Mouse (Mus musculus): ENCODE results near the gene Epo. TPM values are rescaled to one million over a fixed set of nuclear protein-coding genes. Genes with fewer than 3 reads are reported as not detected.

The Epo gene
- total RNA-seq, 1 experiment, result 0.36 TPM

- H3K27ac ChIP-seq (ENCODE audit: insufficient read depth, low read depth, low read length, poor library complexity, severe bottlenecking), result no peak overlapping the region
- no peaks in the 10 kb centered on the region for H3K36me3 ChIP-seq (ENCODE audit: control insufficient read depth, insufficient read depth, low read length, poor library complexity, severe bottlenecking)
- no peaks in the 10 kb centered on the region for H3K9me3 ChIP-seq (ENCODE audit: control insufficient read depth, insufficient read depth, low read depth, low read length)
- no peaks in the 10 kb centered on the region for H3K4me1 ChIP-seq (ENCODE audit: control insufficient read depth in 2 of 2, insufficient read depth in 2 of 2, low read length in 2 of 2, poor library complexity in 1 of 2)
- H3K4me3 ChIP-seq (ENCODE audit: insufficient read depth in 1 of 2, low read depth in 1 of 2, low read length in 2 of 2, poor library complexity in 1 of 2, severe bottlenecking in 1 of 2), result no peak overlapping the region
- no peak for TF ChIP-seq CHD2 (IDR thresholded peaks at IDR 0.05; ENCODE audit: low read depth, low read length)
- TF ChIP-seq ZNF384 (IDR thresholded peaks at IDR 0.05; ENCODE audit: low read depth, low read length), result no peak
- H3K9ac ChIP-seq (ENCODE audit: insufficient read depth, low read depth, low read length, poor library complexity, severe bottlenecking), result no peak overlapping the region
- DNase-seq (ENCODE audit: low read depth, low spot score), result no peak
- in situ Hi-C loops (cut with MboI; ENCODE audit: low sequenced_read_pairs in 2 of 2, unreplicated experiment in 2 of 2), result no loop called here
Observed at GRCm38 (mm10) chr5:137540991-137541390, 7.9 kb upstream of the Epo start.

- Histone ChIP-seq H3K27ac (ENCODE audit: insufficient read depth, low read depth, low read length, poor library complexity, severe bottlenecking) (no peak overlapping the region), H3K4me1 (ENCODE audit: control insufficient read depth in 2 of 2, insufficient read depth in 2 of 2, low read length in 2 of 2, poor library complexity in 1 of 2) (no peaks in the 10 kb centered on the region), H3K9me3 (ENCODE audit: control insufficient read depth, insufficient read depth, low read depth, low read length) (no peaks in the 10 kb centered on the region), H3K4me3 (ENCODE audit: insufficient read depth in 1 of 2, low read depth in 1 of 2, low read length in 2 of 2, poor library complexity in 1 of 2, severe bottlenecking in 1 of 2) (no peak overlapping the region), H3K9ac (ENCODE audit: insufficient read depth, low read depth, low read length, poor library complexity, severe bottlenecking) (no peak overlapping the region), H3K36me3 (ENCODE audit: control insufficient read depth, insufficient read depth, low read length, poor library complexity, severe bottlenecking) (no peaks in the 10 kb centered on the region)
- in situ Hi-C loops (cut with MboI; ENCODE audit: low sequenced_read_pairs in 2 of 2, unreplicated experiment in 2 of 2), result no loop called here
- TF ChIP-seq ZNF384 (IDR thresholded peaks at IDR 0.05; ENCODE audit: low read depth, low read length), result no peak
- TF ChIP-seq MAFK (IDR thresholded peaks at IDR 0.05; ENCODE audit: insufficient read depth, low read depth, low read length), result no peak
- TF ChIP-seq CHD2 (IDR thresholded peaks at IDR 0.05; ENCODE audit: low read depth, low read length), result no peak
- TF ChIP-seq HCFC1 (IDR thresholded peaks at IDR 0.05; ENCODE audit: borderline replicate concordance, insufficient read depth, low read length), result no peak
- TF ChIP-seq ZC3H11A (IDR thresholded peaks at IDR 0.05; ENCODE audit: borderline replicate concordance, low read depth, low read length), result no peak
- no peak for DNase-seq (ENCODE audit: low read depth, low spot score)
Observed at GRCm38 (mm10) chr5:137539291-137539801, 6.3 kb upstream of the Epo start.

- DNase-seq (ENCODE audit: low read depth, low spot score), result no peak
- Histone ChIP-seq H3K27ac (ENCODE audit: insufficient read depth, low read depth, low read length, poor library complexity, severe bottlenecking) (no peak overlapping the region), H3K4me1 (ENCODE audit: control insufficient read depth in 2 of 2, insufficient read depth in 2 of 2, low read length in 2 of 2, poor library complexity in 1 of 2) (no peaks in the 10 kb centered on the region), H3K4me3 (ENCODE audit: insufficient read depth in 1 of 2, low read depth in 1 of 2, low read length in 2 of 2, poor library complexity in 1 of 2, severe bottlenecking in 1 of 2) (no peak overlapping the region), H3K9me3 (ENCODE audit: control insufficient read depth, insufficient read depth, low read depth, low read length) (no peaks in the 10 kb centered on the region), H3K36me3 (ENCODE audit: control insufficient read depth, insufficient read depth, low read length, poor library complexity, severe bottlenecking) (no peaks in the 10 kb centered on the region), H3K9ac (ENCODE audit: insufficient read depth, low read depth, low read length, poor library complexity, severe bottlenecking) (no peak overlapping the region)
- in situ Hi-C loops (cut with MboI; ENCODE audit: low sequenced_read_pairs in 2 of 2, unreplicated experiment in 2 of 2), result no loop called here
- no peak for TF ChIP-seq HCFC1 (IDR thresholded peaks at IDR 0.05; ENCODE audit: borderline replicate concordance, insufficient read depth, low read length)
- TF ChIP-seq ZC3H11A (IDR thresholded peaks at IDR 0.05; ENCODE audit: borderline replicate concordance, low read depth, low read length), result no peak
Observed at GRCm38 (mm10) chr5:137537461-137537860, 4.4 kb upstream of the Epo start.

- in situ Hi-C loops (cut with MboI; ENCODE audit: low sequenced_read_pairs in 2 of 2, unreplicated experiment in 2 of 2), result no loop called here
Observed at GRCm38 (mm10) chr5:137535318-137535717, 2.3 kb upstream of the Epo start.

GRCm38 (mm10) chr5:137534762-137535161 lies 1.7 kb upstream of the Epo start:
- in situ Hi-C loops (cut with MboI; ENCODE audit: low sequenced_read_pairs in 2 of 2, unreplicated experiment in 2 of 2), result no loop called here
- Histone ChIP-seq H3K4me1 (ENCODE audit: control insufficient read depth in 2 of 2, insufficient read depth in 2 of 2, low read length in 2 of 2, poor library complexity in 1 of 2) (peaks cover 0 to 5% of the 10 kb centered on the region in 2 experiments; a peak in 2 of 4 replicates), H3K9ac (ENCODE audit: insufficient read depth, low read depth, low read length, poor library complexity, severe bottlenecking) (no peak overlapping the region), H3K9me3 (ENCODE audit: control insufficient read depth, insufficient read depth, low read depth, low read length) (no peaks in the 10 kb centered on the region), H3K27ac (ENCODE audit: insufficient read depth, low read depth, low read length, poor library complexity, severe bottlenecking) (no peak overlapping the region), H3K36me3 (ENCODE audit: control insufficient read depth, insufficient read depth, low read length, poor library complexity, severe bottlenecking) (no peaks in the 10 kb centered on the region; the same call in 1 of the 2 replicates), H3K4me3 (ENCODE audit: insufficient read depth in 1 of 2, low read depth in 1 of 2, low read length in 2 of 2, poor library complexity in 1 of 2, severe bottlenecking in 1 of 2) (no peak overlapping the region)
- TF ChIP-seq ZC3H11A (IDR thresholded peaks at IDR 0.05; ENCODE audit: borderline replicate concordance, low read depth, low read length), result no peak
- no peak for TF ChIP-seq CHD2 (IDR thresholded peaks at IDR 0.05; ENCODE audit: low read depth, low read length)
- TF ChIP-seq ZNF384 (IDR thresholded peaks at IDR 0.05; ENCODE audit: low read depth, low read length), result no peak
- no peak for TF ChIP-seq HCFC1 (IDR thresholded peaks at IDR 0.05; ENCODE audit: borderline replicate concordance, insufficient read depth, low read length)
- TF ChIP-seq MAFK (IDR thresholded peaks at IDR 0.05; ENCODE audit: insufficient read depth, low read depth, low read length), result no peak
- no peak for DNase-seq (ENCODE audit: low read depth, low spot score)

More at GRCm38 (mm10) chr5:137535318-137535717, 2.3 kb upstream of the Epo start:
- H3K9ac ChIP-seq (ENCODE audit: insufficient read depth, low read depth, low read length, poor library complexity, severe bottlenecking), result no peak overlapping the region
- peaks cover 0 to 3% of the 10 kb centered on the region in 2 experiments; a peak in 1 of 4 replicates for H3K4me1 ChIP-seq (ENCODE audit: control insufficient read depth in 2 of 2, insufficient read depth in 2 of 2, low read length in 2 of 2, poor library complexity in 1 of 2)
- no peak for DNase-seq (ENCODE audit: low read depth, low spot score)
- TF ChIP-seq CHD2 (IDR thresholded peaks at IDR 0.05; ENCODE audit: low read depth, low read length) (no peak), MAFK (IDR thresholded peaks at IDR 0.05; ENCODE audit: insufficient read depth, low read depth, low read length) (no peak), ZNF384 (IDR thresholded peaks at IDR 0.05; ENCODE audit: low read depth, low read length) (no peak), HCFC1 (IDR thresholded peaks at IDR 0.05; ENCODE audit: borderline replicate concordance, insufficient read depth, low read length) (no peak), ZC3H11A (IDR thresholded peaks at IDR 0.05; ENCODE audit: borderline replicate concordance, low read depth, low read length) (no peak)
- no peak overlapping the region for H3K27ac ChIP-seq (ENCODE audit: insufficient read depth, low read depth, low read length, poor library complexity, severe bottlenecking)
- H3K36me3 ChIP-seq (ENCODE audit: control insufficient read depth, insufficient read depth, low read length, poor library complexity, severe bottlenecking), result no peaks in the 10 kb centered on the region
- H3K4me3 ChIP-seq (ENCODE audit: insufficient read depth in 1 of 2, low read depth in 1 of 2, low read length in 2 of 2, poor library complexity in 1 of 2, severe bottlenecking in 1 of 2), result no peak overlapping the region
- no peaks in the 10 kb centered on the region for H3K9me3 ChIP-seq (ENCODE audit: control insufficient read depth, insufficient read depth, low read depth, low read length)

Data from ES-E14 (cell line).